Mouse (Mus musculus) C2C12 (cell line): ENCODE results near the gene Lactb. TPM values are rescaled to one million over a fixed set of nuclear protein-coding genes. Genes with fewer than 3 reads are reported as not detected.

Source experiments
- H3K27me3 ChIP-seq: one replicate; pipeline ENCODE4 v1.6.1; 2011; ENCODE audit not compliant: control insufficient read depth, insufficient read depth, insufficient read length
- H3K36me3 ChIP-seq: one replicate; pipeline ENCODE4 v1.6.1; 2011; ENCODE audit not compliant: control insufficient read depth, insufficient read depth
- H3K4me3 ChIP-seq: one replicate; pipeline ENCODE4 v1.5.1; 2011; ENCODE audit warnings: mild to moderate bottlenecking, control low read depth; ENCODE audit not compliant: poor library complexity, insufficient read depth, severe bottlenecking
- H3K79me2 ChIP-seq: one replicate; pipeline ENCODE4 v1.6.1; 2011; ENCODE audit not compliant: control insufficient read depth, insufficient read depth
- H3K79me3 ChIP-seq: one replicate; pipeline ENCODE4 v1.6.1; 2011; ENCODE audit warnings: low read depth, control low read depth
- H3ac ChIP-seq: one replicate; pipeline ENCODE3; 2011; ENCODE audit warnings: low read depth; ENCODE audit not compliant: control insufficient read depth, insufficient read length
- CEBPB ChIP-seq: IDR thresholded peaks from one replicate; pipeline ENCODE4 v1.6.1; 2011; ENCODE audit warnings: low read depth, mild to moderate bottlenecking, control low read depth, moderate library complexity
- CTCF ChIP-seq: IDR thresholded peaks from one replicate; pipeline ENCODE4 v1.5.1; 2011; ENCODE audit not compliant: control insufficient read depth, insufficient read depth, insufficient read length
- FOSL1 ChIP-seq: IDR thresholded peaks from one replicate; pipeline ENCODE4 v1.8.0; 2011; ENCODE audit warnings: mild to moderate bottlenecking, low read length; ENCODE audit not compliant: poor library complexity, insufficient read depth, severe bottlenecking
- MAX ChIP-seq: IDR thresholded peaks from one replicate; pipeline ENCODE4 v1.6.1; 2011; ENCODE audit warnings: mild to moderate bottlenecking, control low read depth
- MYOD1 ChIP-seq: IDR thresholded peaks from one replicate; pipeline ENCODE4 v1.6.1; 2011; ENCODE audit warnings: low read depth; ENCODE audit not compliant: control insufficient read depth, insufficient read length
- MYOG ChIP-seq: IDR thresholded peaks from one replicate; pipeline ENCODE4 v1.6.1; 2011; ENCODE audit not compliant: control insufficient read depth, insufficient read length; ENCODE audit errors: extremely low read depth
- USF1 ChIP-seq: IDR thresholded peaks from one replicate; pipeline ENCODE4 v1.6.1; 2011; ENCODE audit warnings: low read depth, mild to moderate bottlenecking, control low read depth, moderate library complexity
- polyA plus RNA-seq: library from polyadenylated mRNA; unstranded; fragments of >200 nt; fragmentation: generic; extraction: Trizol; gene quantifications from one replicate; pipeline ENCODE4 v1.2.1, GENCODE M21; 2012; ENCODE audit warnings: missing spikeins

Lactb gene
- polyA plus RNA-seq, 1 experiment, result 7.5 TPM

DNA sequence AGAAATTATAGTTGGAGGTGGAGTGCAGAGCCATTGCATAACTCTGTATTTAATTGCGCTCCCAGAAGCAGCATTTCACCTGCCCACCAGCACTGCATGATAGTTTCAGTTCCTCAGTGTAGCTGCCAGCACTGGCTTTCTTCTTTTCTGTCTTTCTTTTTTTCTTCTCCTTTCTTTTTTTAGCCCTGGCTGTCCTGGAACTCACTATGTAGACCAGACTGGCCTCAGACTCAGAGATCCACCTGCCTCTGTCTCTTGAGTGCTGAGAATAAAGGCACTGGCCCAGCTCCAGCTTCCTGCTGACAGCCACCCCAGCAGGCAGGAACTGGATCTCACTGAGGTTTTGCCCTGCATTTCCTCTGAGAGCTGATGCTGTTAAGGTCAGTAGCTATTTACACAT, 2.7 kb upstream of the Lactb start:
- Histone ChIP-seq H3K79me3 (no peaks in the 10 kb centered on the region), H3K36me3 (no peaks in the 10 kb centered on the region), H3K79me2 (no peaks in the 10 kb centered on the region), H3ac (no peak overlapping the region), H3K27me3 (no peaks in the 10 kb centered on the region), H3K4me3 (no peak overlapping the region)
- no peak for TF ChIP-seq CTCF
- no peak for TF ChIP-seq MYOG
- no peak for TF ChIP-seq MYOD1
- no peak for TF ChIP-seq FOSL1
- no peak for TF ChIP-seq CEBPB
- no peak for TF ChIP-seq MAX
- no peak for TF ChIP-seq USF1

DNA sequence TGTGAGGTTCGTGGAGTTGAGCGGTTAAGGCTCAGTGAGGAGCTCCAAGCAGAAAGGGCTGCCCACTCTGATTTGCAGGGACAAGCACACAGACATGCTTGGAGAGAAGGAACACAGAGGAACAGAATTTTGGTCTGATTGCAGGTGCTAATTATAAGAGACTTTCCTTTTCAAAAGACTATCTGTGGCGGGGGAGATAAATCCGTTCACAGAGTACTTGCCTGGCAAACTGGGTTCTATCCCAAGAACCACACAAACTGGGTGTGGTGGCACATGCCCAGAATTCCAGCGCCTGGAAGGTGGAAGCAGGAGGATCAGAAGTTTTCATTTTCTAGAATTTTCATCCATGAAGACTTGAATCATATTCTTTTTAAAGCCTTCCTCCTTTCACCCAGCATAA, 1.8 kb upstream of the Lactb start:
- Histone ChIP-seq H3K4me3 (no peak overlapping the region), H3ac (no peak overlapping the region), H3K79me3 (no peaks in the 10 kb centered on the region), H3K36me3 (no peaks in the 10 kb centered on the region), H3K79me2 (no peaks in the 10 kb centered on the region), H3K27me3 (no peaks in the 10 kb centered on the region)
- TF ChIP-seq USF1 (no peak), FOSL1 (no peak), MAX (no peak), CEBPB (no peak), MYOD1 (no peak), MYOG (no peak), CTCF (no peak)

DNA sequence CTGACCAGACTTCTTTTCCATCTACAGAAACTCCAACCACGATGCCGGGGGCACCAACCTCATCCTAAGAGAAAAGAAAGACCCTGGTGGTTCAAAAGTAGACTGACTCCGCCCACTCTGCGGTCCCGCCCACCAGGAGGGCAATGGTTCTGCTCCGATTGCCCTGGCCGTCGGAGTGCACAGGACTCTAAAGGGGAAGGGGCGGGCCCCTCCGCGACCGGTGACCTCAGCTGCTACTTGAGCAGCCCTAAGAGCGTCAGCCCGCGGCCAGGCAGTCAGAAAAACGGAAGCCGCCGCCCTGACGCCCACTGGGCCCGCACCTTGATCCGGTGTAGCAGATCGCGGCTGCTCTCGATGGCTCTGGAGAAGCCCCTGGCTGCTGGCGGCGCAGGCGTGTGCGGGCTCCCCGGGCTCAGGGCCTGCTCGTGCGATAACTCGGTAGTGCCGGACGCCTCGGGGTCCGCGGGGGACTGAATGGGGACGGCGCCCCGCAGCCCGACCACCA, 511 bp downstream of the Lactb start:
- TF ChIP-seq MYOD1 (no peak), FOSL1 (no peak), MYOG (no peak), CEBPB (no peak), MAX (no peak), USF1 (no peak), CTCF (no peak)
- H3K4me3 ChIP-seq, result peak overlapping the region; percentile 65
- H3K27me3 ChIP-seq, result no peaks in the 10 kb centered on the region
- H3ac ChIP-seq, result peak overlapping the region; percentile 91
- peaks cover 4% of the 10 kb centered on the region for H3K36me3 ChIP-seq
- no peaks in the 10 kb centered on the region for H3K79me2 ChIP-seq
- H3K79me3 ChIP-seq, result no peaks in the 10 kb centered on the region

DNA sequence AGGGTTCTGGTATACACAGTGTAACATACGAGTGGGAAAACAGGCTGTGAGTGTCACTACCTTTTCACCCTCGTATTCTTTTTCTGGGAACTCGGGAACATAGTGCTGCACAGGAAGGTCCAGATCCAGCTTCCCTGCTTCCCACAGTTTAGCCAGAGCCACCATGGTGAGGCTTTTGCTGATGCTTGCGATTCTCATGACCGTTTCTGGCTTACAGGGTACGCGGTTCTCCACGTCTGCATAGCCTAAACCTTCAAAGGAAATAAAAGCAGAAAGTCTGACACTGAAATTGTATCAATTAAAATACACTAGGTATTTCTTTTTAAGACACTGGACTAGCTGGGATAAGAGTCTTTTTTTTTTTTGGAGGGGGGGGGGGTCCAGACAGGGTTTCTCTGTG, 4.2 kb downstream of the Lactb start:
- no peak overlapping the region for H3K4me3 ChIP-seq
- H3K79me3 ChIP-seq, result no peaks in the 10 kb centered on the region
- H3ac ChIP-seq, result no peak overlapping the region
- no peaks in the 10 kb centered on the region for H3K27me3 ChIP-seq
- no peaks in the 10 kb centered on the region for H3K79me2 ChIP-seq
- H3K36me3 ChIP-seq, result peaks cover 14% of the 10 kb centered on the region
- no peak for TF ChIP-seq USF1
- no peak for TF ChIP-seq FOSL1
- no peak for TF ChIP-seq CTCF
- TF ChIP-seq CEBPB, result no peak
- no peak for TF ChIP-seq MYOG
- TF ChIP-seq MYOD1, result no peak
- no peak for TF ChIP-seq MAX

DNA sequence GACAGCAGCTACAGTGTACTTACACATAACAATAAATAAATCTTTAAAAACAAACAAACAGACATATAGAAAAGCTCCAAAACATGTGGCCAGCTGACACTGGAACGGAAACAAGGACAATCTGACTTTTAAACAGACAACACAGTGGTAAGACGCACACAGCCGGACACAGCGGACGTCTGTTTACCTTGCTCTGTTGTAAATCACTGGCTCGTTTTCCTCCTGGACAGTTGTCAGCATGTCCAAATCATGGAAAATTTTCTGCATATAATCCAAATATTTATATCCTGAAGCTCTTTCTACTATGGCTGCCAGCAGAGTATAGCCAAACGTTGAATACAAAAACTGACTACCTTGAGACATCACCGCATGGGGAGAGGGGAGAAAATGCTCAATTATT, 7.8 kb downstream of the Lactb start:
- Histone ChIP-seq H3K79me3 (no peaks in the 10 kb centered on the region), H3K4me3 (no peak overlapping the region), H3K79me2 (no peaks in the 10 kb centered on the region), H3K27me3 (no peaks in the 10 kb centered on the region), H3K36me3 (peaks cover 14% of the 10 kb centered on the region), H3ac (no peak overlapping the region)
- TF ChIP-seq CTCF, result no peak
- TF ChIP-seq FOSL1, result no peak
- no peak for TF ChIP-seq MYOD1
- no peak for TF ChIP-seq USF1
- no peak for TF ChIP-seq MYOG
- no peak for TF ChIP-seq MAX
- TF ChIP-seq CEBPB, result no peak

DNA sequence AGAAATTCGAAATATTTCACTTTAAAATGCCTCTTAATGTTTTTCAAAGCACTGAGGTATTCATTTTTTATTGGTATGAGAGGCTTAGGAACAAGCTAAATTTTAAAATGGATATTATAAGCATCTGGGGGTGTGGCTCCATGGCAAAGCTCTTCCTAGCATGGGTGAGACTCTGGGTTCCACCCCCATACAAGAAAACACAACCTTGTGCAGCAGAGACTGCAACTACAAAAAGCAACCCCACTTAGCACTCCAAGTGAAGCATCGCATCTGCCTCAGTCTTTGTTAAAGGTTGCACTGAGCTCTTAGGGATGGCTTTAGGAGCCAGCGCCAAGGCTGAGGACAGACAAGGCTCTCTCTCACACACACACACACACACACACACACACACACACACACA, 13.8 kb downstream of the Lactb start:
- no peak for TF ChIP-seq USF1
- no peak for TF ChIP-seq CTCF
- no peak for TF ChIP-seq MYOG
- no peak for TF ChIP-seq CEBPB
- no peak for TF ChIP-seq MAX
- TF ChIP-seq FOSL1, result no peak
- no peak for TF ChIP-seq MYOD1
- Histone ChIP-seq H3K27me3 (no peaks in the 10 kb centered on the region), H3K79me3 (no peaks in the 10 kb centered on the region), H3K36me3 (no peaks in the 10 kb centered on the region), H3ac (no peak overlapping the region), H3K79me2 (no peaks in the 10 kb centered on the region), H3K4me3 (no peak overlapping the region)
